Mouse (Mus musculus): ENCODE measurements around the gene Lpp. TPM values are rescaled to one million over a fixed set of nuclear protein-coding genes. Genes with fewer than 3 reads are reported as not detected.

Lpp gene
- total and polyA plus RNA-seq, 2 experiments from 2014 or later: 7.9 to 15.9 TPM

DNA sequence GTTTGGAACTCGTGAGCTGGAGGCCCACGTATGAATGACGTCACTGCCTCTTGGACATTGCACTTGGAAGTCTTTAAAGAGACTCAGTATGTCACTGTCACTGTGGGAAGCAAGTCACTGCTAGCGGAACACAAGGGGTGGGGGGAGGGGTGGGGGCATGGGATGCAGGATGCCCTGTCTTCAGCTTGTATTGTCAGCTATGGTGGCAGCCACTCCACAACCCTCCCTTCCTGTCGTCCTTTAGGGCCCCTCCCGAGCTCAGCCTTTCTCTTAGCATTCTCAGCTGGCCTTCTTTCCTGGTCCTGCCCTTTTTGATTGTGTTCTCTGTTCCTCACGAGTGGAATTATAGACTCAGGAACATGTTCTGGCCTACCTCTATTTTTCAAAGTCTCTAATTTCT, 40.3 kb downstream of the Lpp start:
- Histone ChIP-seq H3K27ac (ENCODE audit: low read depth, low read length) (no peak overlapping the region), H3K9me3 (ENCODE audit: low read length) (no peaks in the 10 kb centered on the region), H3K4me1 (ENCODE audit: insufficient read depth, low read length) (peaks cover 7% of the 10 kb centered on the region; the same call in 1 of the 2 replicates), H3K4me3 (ENCODE audit: low read depth, low read length) (no peak overlapping the region), H3K4me2 (ENCODE audit: low read depth, low read length, poor library complexity, severe bottlenecking) (no peak overlapping the region), H3K27me3 (ENCODE audit: insufficient read depth, low read length) (no peaks in the 10 kb centered on the region), H3K9ac (replicated peaks; ENCODE audit: low read length, poor library complexity, severe bottlenecking) (no peak overlapping the region), H3K36me3 (ENCODE audit: insufficient read depth, low read length) (no peaks in the 10 kb centered on the region)
- 55% methylated on average over 7 of the region's 7 CpGs for WGBS
- TF ChIP-seq CTCF (IDR thresholded peaks at IDR 0.05): no peak
- no peak for ATAC-seq (ENCODE audit: low FRiP score)
- no peak for DNase-seq (ENCODE audit: low spot score)

- no peaks in the 10 kb centered on the region for H3K9me3 ChIP-seq (ENCODE audit: low read length)
- H3K4me3 ChIP-seq (ENCODE audit: low read depth, low read length): no peak overlapping the region
- no peaks in the 10 kb centered on the region for H3K36me3 ChIP-seq (ENCODE audit: insufficient read depth, low read length)
- DNase-seq (ENCODE audit: low spot score) (no peak), ATAC-seq (ENCODE audit: low FRiP score) (no peak)
- H3K27ac ChIP-seq (ENCODE audit: low read depth, low read length): peak overlapping the region; percentile 55; the same call in 1 of the 2 replicates
- no peaks in the 10 kb centered on the region for H3K27me3 ChIP-seq (ENCODE audit: insufficient read depth, low read length)
- peaks cover 7% of the 10 kb centered on the region; the same call in 1 of the 2 replicates for H3K4me1 ChIP-seq (ENCODE audit: insufficient read depth, low read length)
- TF ChIP-seq CTCF (IDR thresholded peaks at IDR 0.05): no peak
- 76% methylated on average over 7 of the region's 7 CpGs for WGBS
- H3K4me2 ChIP-seq (ENCODE audit: low read depth, low read length, poor library complexity, severe bottlenecking): no peak overlapping the region
- no peak overlapping the region for H3K9ac ChIP-seq (replicated peaks; ENCODE audit: low read length, poor library complexity, severe bottlenecking)
Observed at GRCm38 (mm10) chr16:24434026-24434425, 40.7 kb downstream of the Lpp start.

DNA sequence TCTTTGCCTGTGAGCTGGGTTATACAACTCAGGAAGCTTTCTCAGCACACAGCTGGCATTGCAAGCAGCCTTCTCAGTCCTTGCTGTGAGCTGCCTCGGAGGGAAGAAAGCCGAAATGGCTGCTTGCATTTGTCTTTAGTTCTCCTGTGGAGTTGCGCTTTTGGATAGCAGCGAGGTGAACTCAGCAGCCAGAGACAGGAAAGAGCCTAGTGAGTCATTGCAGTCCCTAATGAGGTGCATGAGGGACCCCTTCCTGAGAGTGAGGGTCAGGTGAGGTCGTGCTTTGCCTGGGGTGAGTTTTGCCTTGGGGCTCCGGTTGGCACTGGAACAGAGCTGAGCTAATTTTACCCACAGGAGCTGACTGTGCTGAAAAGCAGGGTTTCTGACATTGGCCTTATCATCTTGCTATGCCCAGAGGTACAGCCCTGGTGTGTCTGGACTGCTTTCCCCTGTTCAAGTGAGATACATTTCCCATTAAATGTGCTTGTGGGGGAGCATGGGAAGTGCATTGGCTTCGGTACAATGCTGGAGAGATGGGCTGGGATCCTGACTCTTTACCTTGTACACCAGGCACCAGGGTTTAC, 41.3 kb downstream of the Lpp start:
- Histone ChIP-seq H3K4me1 (ENCODE audit: insufficient read depth, low read length) (peaks cover 7% of the 10 kb centered on the region; the same call in 1 of the 2 replicates), H3K9me3 (ENCODE audit: low read length) (no peaks in the 10 kb centered on the region), H3K9ac (replicated peaks; ENCODE audit: low read length, poor library complexity, severe bottlenecking) (no peak overlapping the region), H3K4me3 (ENCODE audit: low read depth, low read length) (no peak overlapping the region), H3K4me2 (ENCODE audit: low read depth, low read length, poor library complexity, severe bottlenecking) (no peak overlapping the region), H3K36me3 (ENCODE audit: insufficient read depth, low read length) (no peaks in the 10 kb centered on the region), H3K27me3 (ENCODE audit: insufficient read depth, low read length) (no peaks in the 10 kb centered on the region), H3K27ac (ENCODE audit: low read depth, low read length) (peak overlapping the region; percentile 55)
- 39% methylated on average over 7 of the region's 7 CpGs for WGBS
- peak; percentile 46 for DNase-seq (ENCODE audit: low spot score)
- 0 out of 2 replicates have a peak, but pooled peaks have one; percentile 44 for ATAC-seq (ENCODE audit: low FRiP score)
- no peak for TF ChIP-seq CTCF (IDR thresholded peaks at IDR 0.05)

GRCm38 (mm10) chr16:24435115-24435553, 41.8 kb downstream of the Lpp start:
- ATAC-seq (ENCODE audit: low FRiP score) (no peak), DNase-seq (ENCODE audit: low spot score) (peak; percentile 53)
- H3K27ac ChIP-seq (ENCODE audit: low read depth, low read length): 0 out of 2 replicates have a peak overlapping the region, but pooled peaks have one; percentile 12
- H3K9ac ChIP-seq (replicated peaks; ENCODE audit: low read length, poor library complexity, severe bottlenecking): no peak overlapping the region
- no peaks in the 10 kb centered on the region for H3K36me3 ChIP-seq (ENCODE audit: insufficient read depth, low read length)
- 58% methylated on average over 6 of the region's 6 CpGs for WGBS
- TF ChIP-seq CTCF (IDR thresholded peaks at IDR 0.05): no peak
- peaks cover 7% of the 10 kb centered on the region; the same call in 1 of the 2 replicates for H3K4me1 ChIP-seq (ENCODE audit: insufficient read depth, low read length)
- no peak overlapping the region for H3K4me2 ChIP-seq (ENCODE audit: low read depth, low read length, poor library complexity, severe bottlenecking)
- no peaks in the 10 kb centered on the region for H3K9me3 ChIP-seq (ENCODE audit: low read length)
- no peak overlapping the region for H3K4me3 ChIP-seq (ENCODE audit: low read depth, low read length)
- no peaks in the 10 kb centered on the region for H3K27me3 ChIP-seq (ENCODE audit: insufficient read depth, low read length)

DNA sequence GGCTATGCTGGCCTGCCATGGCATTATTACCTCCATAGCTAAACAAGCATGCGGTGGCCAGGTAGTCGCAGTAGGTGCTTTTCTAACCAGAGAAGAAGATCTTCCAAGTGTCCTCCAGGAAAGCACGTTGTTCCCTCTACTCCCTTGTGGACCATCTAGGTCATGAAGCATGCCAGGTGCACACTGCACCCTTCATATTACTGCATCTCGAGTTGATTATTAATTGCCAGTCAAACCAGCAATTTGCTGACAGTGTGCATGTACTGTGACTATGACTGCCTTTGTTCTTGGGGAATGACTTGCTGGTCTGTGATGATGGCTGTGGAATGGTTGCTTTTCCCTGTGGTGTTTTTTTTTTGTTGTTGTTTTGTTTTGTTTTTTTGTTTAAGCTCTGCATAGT, 45.1 kb downstream of the Lpp start:
- H3K9me3 ChIP-seq (ENCODE audit: low read length): no peaks in the 10 kb centered on the region
- no peaks in the 10 kb centered on the region for H3K36me3 ChIP-seq (ENCODE audit: insufficient read depth, low read length)
- DNase-seq (ENCODE audit: low spot score) (no peak), ATAC-seq (ENCODE audit: low FRiP score) (no peak)
- no peak for TF ChIP-seq CTCF (IDR thresholded peaks at IDR 0.05)
- no peak overlapping the region for H3K4me2 ChIP-seq (ENCODE audit: low read depth, low read length, poor library complexity, severe bottlenecking)
- H3K4me1 ChIP-seq (ENCODE audit: insufficient read depth, low read length): peaks cover 14% of the 10 kb centered on the region
- no peaks in the 10 kb centered on the region for H3K27me3 ChIP-seq (ENCODE audit: insufficient read depth, low read length)
- no peak overlapping the region for H3K27ac ChIP-seq (ENCODE audit: low read depth, low read length)
- 94% methylated on average over 4 of the region's 4 CpGs for WGBS
- H3K4me3 ChIP-seq (ENCODE audit: low read depth, low read length): no peak overlapping the region
- no peak overlapping the region for H3K9ac ChIP-seq (replicated peaks; ENCODE audit: low read length, poor library complexity, severe bottlenecking)

DNA sequence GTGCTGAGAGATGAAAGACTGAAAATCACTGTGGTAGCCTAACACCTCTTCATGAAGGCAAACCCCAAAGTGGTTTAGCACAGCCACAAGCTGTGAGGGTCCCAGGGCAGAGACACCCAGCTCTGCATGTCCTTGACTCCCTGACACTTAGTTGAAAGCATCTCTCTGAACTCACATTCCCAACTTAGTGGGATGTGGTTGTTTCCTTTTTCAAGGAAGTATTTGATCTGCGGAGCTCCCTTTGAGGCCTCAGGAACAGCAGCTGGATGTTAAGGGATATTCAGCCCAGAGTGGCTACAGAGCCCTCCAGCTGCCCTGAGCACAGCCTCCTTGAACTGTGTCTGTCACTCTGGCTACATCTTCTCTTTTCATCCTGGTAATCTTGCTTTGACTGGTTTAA, 48.0 kb downstream of the Lpp start:
- Histone ChIP-seq H3K27ac (ENCODE audit: low read depth, low read length) (no peak overlapping the region), H3K4me1 (ENCODE audit: insufficient read depth, low read length) (peaks cover 6% of the 10 kb centered on the region; the same call in 1 of the 2 replicates), H3K4me2 (ENCODE audit: low read depth, low read length, poor library complexity, severe bottlenecking) (no peak overlapping the region), H3K27me3 (ENCODE audit: insufficient read depth, low read length) (no peaks in the 10 kb centered on the region), H3K4me3 (ENCODE audit: low read depth, low read length) (no peak overlapping the region), H3K9me3 (ENCODE audit: low read length) (no peaks in the 10 kb centered on the region), H3K9ac (replicated peaks; ENCODE audit: low read length, poor library complexity, severe bottlenecking) (no peak overlapping the region), H3K36me3 (ENCODE audit: insufficient read depth, low read length) (no peaks in the 10 kb centered on the region)
- no peak for TF ChIP-seq CTCF (IDR thresholded peaks at IDR 0.05)
- 50% methylated on average over 1 of the region's 1 CpGs for WGBS
- DNase-seq (ENCODE audit: low spot score): no peak
- ATAC-seq (ENCODE audit: low FRiP score): no peak
